In genomic region chr1:118321661-118322201, GRCm38 (mm10) we compare ENCODE assay signal across 8 mouse cellular contexts. TPM values are rescaled to one million over a fixed set of nuclear protein-coding genes. Genes with fewer than 3 reads are reported as not detected.
A peak's percentile ranks its signal among the peaks of the same experiment; 100 is the strongest.
DNase-seq lines count a peak whose midpoint lies in the region; ATAC-seq lines count a peak whose summit lies in the region.

Gene Nifk (plus strand): TSS chr1:118321839.

- H3K9me3 ChIP-seq in hindbrain, embryonic 16.5 days (ENCODE audit: control insufficient read depth, low read length): no peaks in the 10 kb centered on the region

- DNase-seq in T-cell, adult 2 months (ENCODE audit: low spot score): peak; percentile 94
- DNase-seq in cerebellum, postnatal 36 days: peak; percentile 90 to 95
- peak; percentile 91 to 95 for DNase-seq in frontal cortex, postnatal 36 days (ENCODE audit: low spot score in 2 of 2)
- DNase-seq in left cerebral cortex, adult 18-20 months (ENCODE audit: low spot score in 2 of 2): peak; percentile 94 to 96
- DNase-seq in right cerebral cortex, adult 18-20 months: peak; percentile 97
- DNase-seq in urinary bladder, postnatal 10 days (ENCODE audit: low spot score): peak; percentile 60

- H3K79me2 ChIP-seq in macrophage (ENCODE audit: inconsistent target): peaks cover 53% of the 10 kb centered on the region

- H3K36me3 ChIP-seq in hindbrain, embryonic 16.5 days (ENCODE audit: control insufficient read depth, insufficient read depth, low read length): peaks cover 16% of the 10 kb centered on the region
- H3K36me3 ChIP-seq in macrophage (ENCODE audit: inconsistent target): no peaks in the 10 kb centered on the region

- H3K4me3 ChIP-seq in hindbrain, embryonic 16.5 days (ENCODE audit: low read length): peak within 1 kb of the TSS; percentile 98
- peak within 1 kb of the TSS; percentile 92 for H3K4me3 ChIP-seq in macrophage (ENCODE audit: inconsistent target)

- H3K27me3 ChIP-seq in hindbrain, embryonic 16.5 days (replicated peaks; ENCODE audit: control insufficient read depth, insufficient read depth, low read length): no peaks in the 10 kb centered on the region

- peaks cover 10% of the 10 kb centered on the region for H3K4me1 ChIP-seq in hindbrain, embryonic 16.5 days (ENCODE audit: control insufficient read depth, insufficient read depth, low read depth, low read length)

- ATAC-seq in hindbrain, embryonic 16.5 days: peak; percentile 96

- peak within 1 kb of the TSS; percentile 80 for H3K9ac ChIP-seq in hindbrain, embryonic 16.5 days (ENCODE audit: low read depth, low read length)

- WGBS in hindbrain, embryonic 16.5 days: under 1% methylated on average over 37 of the region's 37 CpGs
- under 1% methylated on average over 37 of the region's 37 CpGs for WGBS in macrophage (ENCODE audit: missing documents)

- peak within 1 kb of the TSS; percentile 94 for H3K4me2 ChIP-seq in hindbrain, embryonic 16.5 days (ENCODE audit: low read length)

- peak within 1 kb of the TSS; percentile 62; the same call in 1 of the 2 replicates for H3K27ac ChIP-seq in hindbrain, embryonic 16.5 days (ENCODE audit: low read depth, low read length)
- H3K27ac ChIP-seq in macrophage: peak within 1 kb of the TSS; percentile 29

RNA-seq across cellular contexts. Expression of gene Nifk, which starts in this region (rescaled TPM):
- 61.0 and 62.4 TPM in 2 replicates for polyA plus RNA-seq in hindbrain, embryonic 16.5 days (2015; fragmentation: Nextera tagmentation; extraction: Ambion mirVana)
- 10 to 100 TPM; 19.8 to 21.3 TPM for total RNA-seq in left cerebral cortex, adult 18-20 months (2021)
- total RNA-seq in macrophage (2018; cell fraction: chromatin; rRNA removed): 1 to 10 TPM in 25 of 26 experiments, under 1 TPM in 1; 0.94 to 9.8 (median 4.4) TPM
- 10 to 100 TPM; 15.1 to 28.2 (median 23.0) TPM for total RNA-seq in macrophage (2018; cell fraction: cytosol; rRNA removed)
- total RNA-seq in macrophage (2018; cell fraction: nucleus; rRNA removed): 10 to 100 TPM in 10 of 26 experiments, 1 to 10 TPM in 16; 4.0 to 24.0 (median 8.8) TPM
- polyA plus RNA-seq in macrophage (2018): 20.9 to 59.8 TPM (median 57.2 TPM) in 3 replicates

Comparison
In these comparisons a context has a peak if more than half of its experiments do, and no peak if none do; other contexts are left out.
1. Peak in every context shown above with its lines: DNase-seq, ATAC-seq, H3K4me3 ChIP-seq and H3K27ac ChIP-seq.